Mouse (Mus musculus): ENCODE results near the gene Eef1akmt1.

DNA sequence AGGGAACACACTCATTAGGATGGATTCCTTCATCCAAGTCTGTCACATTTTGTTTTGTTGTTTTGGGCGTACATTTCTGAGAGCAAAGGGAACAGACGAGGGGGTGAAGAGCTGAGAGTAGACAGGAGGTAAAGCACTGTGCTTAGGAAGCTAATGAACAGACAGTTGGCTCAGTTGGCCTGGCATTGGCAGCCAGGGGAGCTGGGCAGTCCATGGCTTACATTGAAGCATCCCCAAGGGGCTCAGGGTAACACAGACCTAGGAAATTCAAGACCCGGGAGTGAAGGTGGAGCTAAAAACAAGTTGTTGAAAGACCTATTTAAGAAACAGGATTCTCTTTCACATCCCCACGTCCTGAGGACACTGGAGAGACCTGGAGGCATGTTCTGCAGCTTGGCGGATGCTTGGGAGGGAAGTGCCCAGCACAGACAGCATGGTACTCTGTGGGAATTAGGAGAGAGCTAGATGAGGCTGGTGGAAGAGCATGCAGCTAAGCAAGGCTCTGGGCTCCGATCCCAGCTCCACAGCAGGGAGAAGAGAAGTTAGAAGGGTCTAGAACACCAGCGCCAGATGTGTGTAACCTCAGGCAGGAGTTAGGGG lies 15.8 kb downstream of the Eef1akmt1 start:
- TF ChIP-seq POLR2A (IDR thresholded peaks at IDR 0.05; ENCODE audit: extremely low read depth, insufficient read depth, low read length) (no peak), CTCF (IDR thresholded peaks at IDR 0.05; ENCODE audit: extremely low read depth, insufficient read depth, low read length) (no peak)

Data from cortical plate, adult 2 months (tissue).